12 mouse cellular contexts compared by ENCODE assay signal in the genomic region with DNA sequence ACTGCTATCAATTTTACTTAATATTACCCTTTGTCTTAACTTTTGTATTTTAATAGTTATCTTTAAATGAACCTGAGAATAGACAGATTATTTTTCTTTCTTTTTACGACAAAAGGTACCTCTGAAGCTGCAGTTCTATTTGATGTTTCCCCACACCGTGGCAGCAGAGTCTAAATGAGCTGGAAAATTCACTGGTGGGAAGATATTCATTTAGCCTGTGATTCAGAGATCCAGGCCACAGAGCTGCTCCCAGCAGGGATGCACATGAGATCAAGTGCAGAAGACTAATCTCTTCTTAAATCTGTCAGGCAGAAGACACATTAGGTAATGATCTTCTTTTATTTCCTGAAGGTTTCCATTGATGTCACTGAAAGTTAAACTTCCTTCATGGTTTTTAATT.
DNase-seq lines count a peak whose midpoint lies in the region; TF ChIP-seq lines count a peak whose summit lies in the region.
"Had no signal": no experiment of that assay in that cellular context is flagged by ENCODE, and none has a peak within 500 bp of the region (broad histone marks: within the 10 kb centered on the region; RNA-seq: fewer than 3 reads in every experiment).

No protein-coding gene starts in this region.

- peak; percentile 4 for DNase-seq in embryo, embryonic 10.5 days (ENCODE audit: low spot score)
- DNase-seq in embryo, embryonic 9.5 days (ENCODE audit: extremely low spot score), result no peak
- peak; percentile 16 to 17 for DNase-seq in left cerebral cortex, adult 2 months (ENCODE audit: extremely low spot score in 1 of 2, low spot score in 2 of 2)
- no peak for DNase-seq in left cerebral cortex, adult 8-10 months (ENCODE audit: low spot score in 2 of 2)
- peak; percentile 32 to 73 for DNase-seq in cerebellum, postnatal 25 days
- DNase-seq in right cerebral cortex, postnatal 25 days, result peak; percentile 10
- no peak for DNase-seq in spleen, adult 18-20 months
- no peak for DNase-seq in ovary, postnatal 10 days (ENCODE audit: low spot score)
- DNase-seq: adrenal gland, adult 2 months; thymus, postnatal 14 days had no signal

- intact Hi-C loops in left cerebral cortex, adult 2 months (cut with DNase I), result loop anchor here (1.0 to 10.0 kb wide), 3 partner anchors 255 to 867 kb away; partner anchors contain the start of gene Kcnip4

- TF ChIP-seq CTCF in left cerebral cortex, adult 2 months (IDR thresholded peaks at IDR 0.05), result peak; percentile 54

- no peak overlapping the region for H3K27ac ChIP-seq in left cerebral cortex, adult 2 months
- H3K27ac ChIP-seq: macrophage had no signal

- H3K4me3 ChIP-seq in left cerebral cortex, adult 2 months, result no peak overlapping the region
- H3K4me3 ChIP-seq: myocyte had no signal

Comparison
In these comparisons a context has a peak if more than half of its experiments do, and no peak if none do; other contexts are left out.
1. DNase-seq: peak in embryo, embryonic 10.5 days (single experiment), left cerebral cortex, adult 2 months (2 of 2), cerebellum, postnatal 25 days (2 of 2) and right cerebral cortex, postnatal 25 days (single experiment); none in embryo, embryonic 9.5 days (single experiment), left cerebral cortex, adult 8-10 months (0 of 2), spleen, adult 18-20 months (0 of 2) and ovary, postnatal 10 days (single experiment).